Mouse (Mus musculus) inflammation-experienced regulatory T-cells, adult 6 months (primary cell): ENCODE data around the gene Nacc1. TPM values are rescaled to one million over a fixed set of nuclear protein-coding genes. Genes with fewer than 3 reads are reported as not detected.
"Not testable (repeated sequence)": the region's sequence is repeated elsewhere in the genome, so short reads cannot be mapped to it uniquely, and the experiment has no call there.

Experiments used
- ATAC-seq: one replicate; pipeline ENCODE4 v1.8.0; 2017
- polyA plus RNA-seq, 3 experiments: library from polyadenylated mRNA; unstranded; fragments of 100-300 nt; shearing (Covaris generic); gene quantifications; one replicate each; pipeline ENCODE4 v1.2.1; 2017

Nacc1 gene
- polyA plus RNA-seq, 3 experiments from 2014 or later, result 9.2 to 9.5 (median 9.4) TPM

DNA sequence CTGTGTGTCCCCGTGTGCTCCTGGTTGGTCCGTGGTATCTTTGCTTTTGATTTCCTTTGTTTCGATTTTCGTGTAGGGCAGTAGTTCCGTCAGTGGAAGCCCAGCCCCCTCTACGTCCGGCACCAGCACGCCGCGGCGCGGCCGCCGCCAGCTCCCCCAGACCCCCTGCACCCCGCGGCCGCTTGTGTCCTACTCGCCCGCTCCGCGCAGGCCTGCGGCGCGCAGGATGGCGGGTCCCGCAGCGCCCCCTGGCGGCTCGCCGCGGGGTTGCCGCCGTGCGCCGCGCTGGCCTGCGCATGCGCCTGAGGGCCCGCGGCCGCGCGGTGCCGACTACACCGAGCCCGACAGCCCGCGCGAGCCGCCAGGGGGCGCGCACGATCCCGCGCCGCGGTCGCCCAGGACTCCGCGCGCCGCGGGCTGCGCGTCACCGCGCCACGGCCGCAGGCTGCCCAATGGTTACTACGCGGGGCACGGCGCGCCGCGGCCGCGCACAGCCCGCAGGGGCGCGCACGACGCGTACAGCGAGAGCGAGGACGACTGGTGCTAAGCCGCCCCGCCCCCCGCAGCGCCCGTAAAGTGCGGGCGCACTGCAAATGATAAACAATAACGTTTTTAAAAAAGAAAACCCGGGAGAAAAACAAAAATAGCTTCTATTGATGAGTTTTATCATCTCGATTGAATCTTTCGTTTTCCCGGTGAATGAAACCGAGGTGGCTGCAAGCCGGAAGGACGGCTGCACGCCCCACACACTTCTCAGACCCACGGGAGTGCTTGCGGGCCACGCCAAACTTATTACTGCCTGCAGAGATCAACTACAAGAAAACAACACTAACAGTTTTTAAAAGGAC is 48.3 kb downstream of the Nacc1 start:
- peak; percentile 88 for ATAC-seq

DNA sequence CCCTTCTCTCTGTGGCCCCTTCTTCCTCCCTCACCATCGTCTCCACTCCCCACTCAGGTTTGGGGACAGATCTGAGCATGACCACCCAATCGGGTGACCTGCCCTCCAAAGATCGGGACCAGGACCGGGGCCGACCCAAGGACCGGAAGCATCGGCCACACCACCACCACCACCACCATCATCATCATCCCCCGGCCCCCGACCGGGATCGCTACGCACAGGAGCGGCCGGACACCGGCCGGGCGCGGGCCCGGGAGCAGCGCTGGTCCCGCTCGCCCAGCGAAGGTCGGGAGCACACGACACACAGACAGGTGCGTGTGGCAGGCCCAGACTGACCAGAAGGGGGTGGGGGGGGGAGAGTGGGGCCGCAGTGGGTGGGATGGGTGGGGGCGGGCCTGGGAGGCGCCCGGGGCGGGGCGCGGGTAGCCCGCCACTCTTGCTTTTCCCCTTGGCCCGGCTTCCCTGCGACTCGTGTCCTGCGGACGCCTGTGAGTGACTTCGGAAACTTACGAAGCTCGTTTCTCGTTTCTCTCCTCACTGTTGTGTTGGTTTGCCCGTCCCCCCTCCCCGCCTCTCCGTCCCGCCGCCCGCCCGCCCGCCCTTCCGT is 49.0 kb downstream of the Nacc1 start:
- ATAC-seq, result no peak

DNA sequence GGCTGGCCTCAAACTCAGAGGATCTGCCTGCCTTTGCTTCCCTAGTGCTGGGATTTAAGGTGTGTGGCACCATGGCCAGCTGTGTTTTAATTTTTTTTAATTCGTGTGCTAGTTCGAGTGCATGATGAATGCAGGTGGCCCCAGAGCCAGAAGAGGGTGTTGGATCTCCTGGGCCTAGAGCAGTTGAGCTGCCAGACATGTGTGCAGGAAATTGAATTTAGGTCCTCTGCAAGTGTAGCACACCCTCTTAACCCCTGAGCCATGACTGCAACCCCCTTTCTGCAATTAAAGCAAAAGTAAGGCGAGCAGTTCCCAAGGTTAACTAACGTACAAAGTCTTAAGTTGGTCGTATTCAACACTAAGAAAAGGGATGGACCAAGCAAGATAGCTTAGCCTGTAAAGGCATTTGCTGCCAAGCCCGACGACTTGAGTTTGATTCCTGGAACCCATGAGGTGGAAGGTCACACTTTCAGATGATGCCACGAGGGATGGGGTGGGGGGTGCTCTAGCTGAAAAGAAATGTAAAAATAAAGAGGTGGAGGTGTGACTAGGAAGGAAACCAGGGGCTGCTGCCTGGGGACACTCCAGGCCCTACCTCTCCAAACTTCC is 49.6 kb downstream of the Nacc1 start:
- ATAC-seq, result no peak

DNA sequence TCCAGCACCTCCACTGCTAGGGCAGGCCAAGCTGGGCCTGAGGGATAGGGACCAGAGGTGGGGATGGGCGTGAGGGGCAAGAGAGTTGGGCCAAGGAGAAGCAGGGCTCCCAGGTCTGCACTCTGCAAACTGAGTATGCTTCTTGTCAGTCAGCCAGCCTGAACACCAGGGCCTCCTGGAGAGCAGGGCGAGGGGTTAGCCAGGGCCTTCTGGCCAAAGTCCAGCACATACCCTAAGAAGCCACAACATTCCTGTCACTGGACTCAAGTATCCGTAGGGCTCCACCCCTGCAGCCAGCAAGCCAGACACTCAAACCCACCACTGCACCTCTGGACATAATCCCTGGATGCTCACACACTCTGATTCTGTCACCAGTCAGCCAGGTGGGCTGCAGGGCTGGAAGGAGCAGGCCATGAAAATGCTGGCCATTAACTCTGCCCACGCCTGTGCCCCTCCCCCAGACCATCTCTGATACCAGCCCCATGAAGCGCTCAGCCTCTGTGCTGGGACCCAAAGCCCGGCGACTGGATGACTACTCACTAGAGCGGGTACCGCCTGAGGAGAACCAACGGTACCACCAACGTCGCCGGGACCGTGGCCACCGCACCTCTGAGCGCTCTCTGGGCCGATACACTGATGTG is 51.5 kb downstream of the Nacc1 start:
- ATAC-seq, result no peak

DNA sequence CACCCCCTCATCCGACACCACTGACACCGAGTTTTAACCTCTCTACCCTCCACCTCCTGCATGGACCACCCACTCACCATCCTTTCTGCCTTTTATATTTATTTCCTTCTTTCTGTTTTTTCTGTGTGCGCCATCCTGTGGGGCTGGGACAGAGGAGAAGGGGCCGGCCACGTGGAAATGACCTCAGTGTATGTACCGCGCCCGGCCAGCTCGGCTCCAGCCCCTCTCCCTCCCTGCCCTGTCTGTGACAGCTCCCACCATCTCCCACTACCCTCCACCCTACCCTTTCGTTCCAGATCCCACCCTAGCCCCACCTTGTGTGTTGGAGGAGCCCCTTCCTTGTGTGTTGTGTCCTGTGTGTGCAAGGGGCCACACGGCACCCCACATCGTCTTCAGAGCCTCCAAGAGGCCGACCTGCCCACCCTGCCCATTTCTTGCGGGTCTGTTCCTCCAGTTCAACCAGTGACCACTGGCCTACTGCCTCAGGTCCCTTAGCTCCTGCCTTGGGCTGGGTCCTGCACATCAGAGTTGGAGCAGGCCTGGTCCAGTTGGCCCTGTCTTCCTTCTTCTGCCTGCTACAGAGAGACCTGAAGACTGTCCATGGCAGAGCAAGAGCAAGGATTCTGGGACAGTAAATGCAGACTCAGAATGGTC is 52.1 kb downstream of the Nacc1 start:
- no peak for ATAC-seq

DNA sequence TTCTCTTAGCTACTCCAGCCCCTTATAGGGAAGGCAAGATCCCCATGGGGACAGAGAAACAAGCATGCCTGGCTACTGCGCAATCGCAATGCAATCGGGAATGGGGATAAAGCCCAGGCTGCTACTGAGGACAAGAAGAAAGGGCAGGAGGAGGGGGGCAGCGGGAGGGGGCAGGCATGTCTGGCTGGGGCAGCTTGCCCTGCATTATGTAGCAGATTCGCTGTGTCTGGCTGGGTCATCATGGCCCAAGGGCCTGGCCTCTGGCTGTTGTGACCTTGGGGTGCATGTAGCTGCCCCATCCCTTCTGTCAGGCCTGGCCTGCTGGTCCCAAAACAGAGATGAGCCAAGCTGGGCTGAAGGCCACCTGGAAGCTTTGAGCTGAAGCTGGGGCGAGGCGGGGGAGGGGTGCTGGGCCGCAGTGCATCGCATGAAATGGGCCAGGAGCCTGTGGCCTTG is 52.8 kb downstream of the Nacc1 start:
- ATAC-seq, result no peak

DNA sequence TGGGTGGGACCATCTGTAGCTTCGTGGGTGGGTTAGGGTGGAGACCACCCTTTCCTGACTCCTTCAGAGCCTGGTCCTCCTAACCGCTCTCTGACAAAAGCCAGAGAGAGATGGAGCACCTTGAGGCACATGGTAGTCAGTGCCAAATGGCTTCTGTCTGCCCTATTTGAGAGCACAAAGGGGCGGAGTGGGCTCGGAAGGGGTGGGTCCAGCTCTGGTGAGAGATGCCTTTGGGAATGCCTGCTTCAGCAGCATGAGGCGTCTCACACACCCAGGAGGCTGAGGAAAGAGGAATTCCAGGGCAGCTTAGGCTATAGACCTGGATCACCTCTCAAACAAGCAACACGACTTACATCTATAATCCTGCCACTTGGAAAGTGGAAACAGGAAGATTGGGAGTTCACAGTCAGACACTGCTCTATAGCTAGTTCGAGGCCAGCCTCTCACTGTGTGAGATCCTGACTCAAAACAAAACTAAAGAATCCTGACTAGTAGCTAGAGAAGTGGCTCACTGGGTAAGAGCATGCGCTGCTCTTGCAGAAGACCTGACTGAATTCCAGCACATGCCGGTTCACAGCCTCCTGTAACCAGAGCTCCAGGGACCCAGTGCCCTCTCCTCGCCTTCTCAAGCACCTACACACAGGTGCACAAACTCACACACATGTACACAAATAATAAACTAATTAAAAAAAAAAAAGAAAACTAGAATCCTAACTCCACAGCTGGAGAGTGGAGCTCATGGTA is 53.6 kb downstream of the Nacc1 start:
- ATAC-seq, result no peak

DNA sequence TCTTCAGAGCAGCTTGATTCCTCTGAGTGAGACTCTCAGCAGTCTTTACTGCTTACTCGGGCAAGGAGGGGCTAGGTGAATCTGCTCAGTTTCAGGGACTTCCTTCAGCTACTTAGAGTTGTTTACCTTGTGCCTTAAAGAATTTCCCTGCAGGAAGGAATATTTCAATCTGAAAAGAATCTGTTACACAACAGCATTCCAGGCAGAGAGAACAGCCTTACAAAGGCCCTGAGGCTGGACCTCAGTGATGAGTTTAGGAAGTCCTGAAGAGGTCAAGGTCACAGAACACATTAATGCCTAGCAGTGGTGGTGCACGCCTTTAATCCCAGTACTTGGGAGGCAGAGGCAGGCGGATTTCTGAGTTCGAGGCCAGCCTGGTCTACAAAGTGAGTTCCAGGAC is 55.8 kb downstream of the Nacc1 start:
- ATAC-seq, result no peak

DNA sequence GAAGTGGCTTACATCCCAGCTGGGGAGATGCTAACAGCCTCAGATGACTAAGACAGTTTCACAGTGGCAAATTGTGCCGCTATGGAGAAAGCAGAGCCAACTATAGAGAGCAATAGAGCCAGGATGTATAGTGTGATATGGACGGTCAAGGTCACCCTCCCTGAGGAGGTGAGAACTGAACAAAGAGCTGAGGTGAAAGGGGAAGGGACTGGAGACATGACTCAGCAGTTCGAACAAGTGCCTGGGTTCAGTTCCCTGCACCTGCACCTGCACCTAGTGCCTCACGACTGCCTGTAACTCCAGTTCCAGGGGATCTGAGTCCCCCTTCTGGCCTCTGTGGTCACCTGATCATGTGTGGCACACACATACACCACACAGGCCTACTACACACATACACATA is 57.5 kb downstream of the Nacc1 start:
- no peak for ATAC-seq

DNA sequence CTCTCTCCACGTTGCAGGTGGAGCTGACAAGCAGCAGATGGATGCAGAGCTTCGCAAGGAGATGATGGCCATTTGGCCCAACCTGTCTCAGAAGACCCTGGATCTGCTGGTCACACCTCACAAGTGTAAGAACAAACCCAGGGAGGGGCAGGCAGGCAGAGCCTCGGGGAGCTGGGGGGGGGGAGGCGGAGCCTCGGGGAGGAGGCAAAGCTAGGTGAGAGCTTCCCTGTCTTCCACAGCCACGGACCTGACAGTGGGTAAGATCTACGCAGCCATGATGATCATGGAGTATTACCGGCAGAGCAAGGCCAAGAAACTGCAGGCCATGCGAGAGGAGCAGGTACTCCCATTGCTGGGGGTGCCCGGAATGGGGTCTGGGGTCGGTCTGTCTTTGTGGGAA is 58.1 kb downstream of the Nacc1 start:
- ATAC-seq, result no peak

DNA sequence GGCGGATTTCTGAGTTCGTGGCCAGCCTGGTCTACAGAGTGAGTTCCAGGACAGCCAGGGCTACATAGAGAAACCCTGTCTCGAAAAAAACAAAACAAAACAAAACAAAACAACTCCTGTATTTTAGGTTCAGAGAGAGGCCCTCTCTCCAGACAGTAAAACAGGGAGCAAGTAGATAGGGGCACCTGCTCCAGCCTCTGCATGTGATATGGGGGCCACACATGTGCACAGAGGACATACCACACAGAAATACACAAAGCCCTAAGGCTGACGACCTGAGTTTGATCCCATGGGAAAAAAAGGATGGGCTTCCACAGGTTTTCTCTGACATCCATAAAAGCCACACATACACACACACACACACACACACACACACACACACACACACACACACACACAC is 64.2 kb downstream of the Nacc1 start:
- ATAC-seq, result not testable (repeated sequence)

DNA sequence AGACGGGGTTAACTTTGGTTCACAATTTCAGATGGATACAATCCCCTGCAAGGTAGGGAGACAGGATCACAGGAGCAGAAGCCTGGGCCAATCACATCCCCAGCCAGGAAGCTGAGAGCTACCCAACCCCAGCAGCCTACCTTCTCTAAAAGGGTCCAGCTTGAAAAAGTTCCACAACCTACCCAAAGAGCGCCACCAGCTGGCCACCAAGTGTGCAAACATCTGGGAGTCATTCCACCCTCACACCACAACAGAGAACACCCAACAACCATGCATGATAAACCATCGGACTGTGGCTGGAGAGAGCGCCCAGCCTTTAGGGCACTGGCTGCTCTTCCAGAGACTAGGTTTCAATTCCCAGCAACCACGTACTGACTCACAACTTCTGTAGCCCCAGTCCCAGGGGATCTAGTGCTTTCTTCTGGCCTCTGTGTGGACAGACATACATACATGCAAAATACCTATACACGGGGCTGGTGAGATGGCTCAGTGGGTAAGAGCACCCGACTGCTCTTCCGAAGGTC is 66.5 kb downstream of the Nacc1 start:
- ATAC-seq, result no peak

Other genes starting within 250 kb of the Nacc1 start
- 10 to 100 TPM; 42.4 to 46.3 (median 45.8) TPM for gene Ier2, start 25.0 kb downstream of the Nacc1 start, polyA plus RNA-seq
- 10 to 100 TPM; 28.0 to 61.1 (median 55.5) TPM for gene Trmt1, start 1.6 kb downstream of the Nacc1 start, polyA plus RNA-seq
- gene Lyl1, start 13.6 kb upstream of the Nacc1 start, polyA plus RNA-seq, result 1 to 10 TPM in 2 of 3 experiments, under 1 TPM in 1; 0.20 to 2.7 (median 1.3) TPM
- 10 to 100 TPM; 11.7 to 25.0 (median 21.7) TPM for gene G430095P16Rik, start 35.1 kb upstream of the Nacc1 start, polyA plus RNA-seq
- gene Nfix, start 112.5 kb upstream of the Nacc1 start, polyA plus RNA-seq, result 1 to 10 TPM in 2 of 3 experiments, under 1 TPM in 1; 0.92 to 6.3 (median 3.1) TPM
- gene Dand5, start 135.0 kb upstream of the Nacc1 start, polyA plus RNA-seq, result 1 to 10 TPM; 4.7 to 5.6 (median 5.4) TPM
- gene Gadd45gip1, start 143.7 kb upstream of the Nacc1 start, polyA plus RNA-seq, result 10 to 100 TPM; 14.6 to 16.7 (median 16.1) TPM
- gene Rad23a, start 152.8 kb upstream of the Nacc1 start, polyA plus RNA-seq, result 100 to 1,000 TPM; 128 to 152 (median 145) TPM
- 100 to 1,000 TPM; 278 to 341 (median 290) TPM for gene Calr, start 159.1 kb upstream of the Nacc1 start, polyA plus RNA-seq
- 10 to 100 TPM; 48.1 to 76.0 (median 58.3) TPM for gene Farsa, start 169.1 kb upstream of the Nacc1 start, polyA plus RNA-seq
- 10 to 100 TPM in 1 of 3 experiments, 1 to 10 TPM in 2; 4.3 to 19.0 (median 6.8) TPM for gene Syce2, start 184.2 kb upstream of the Nacc1 start, polyA plus RNA-seq
- 10 to 100 TPM; 14.5 to 19.9 (median 19.2) TPM for gene Gcdh, start 206.1 kb upstream of the Nacc1 start, polyA plus RNA-seq
- gene Klf1, start 214.1 kb upstream of the Nacc1 start, polyA plus RNA-seq, result not detected
- 10 to 100 TPM; 10.5 to 21.7 (median 20.0) TPM for gene Dnase2a, start 220.7 kb upstream of the Nacc1 start, polyA plus RNA-seq
- 1 to 10 TPM in 2 of 3 experiments, under 1 TPM in 1; 0.84 to 1.5 (median 1.1) TPM for gene Mast1, start 249.5 kb upstream of the Nacc1 start, polyA plus RNA-seq